ENCODE assay signal across 13 mouse cellular contexts in the genomic region with DNA sequence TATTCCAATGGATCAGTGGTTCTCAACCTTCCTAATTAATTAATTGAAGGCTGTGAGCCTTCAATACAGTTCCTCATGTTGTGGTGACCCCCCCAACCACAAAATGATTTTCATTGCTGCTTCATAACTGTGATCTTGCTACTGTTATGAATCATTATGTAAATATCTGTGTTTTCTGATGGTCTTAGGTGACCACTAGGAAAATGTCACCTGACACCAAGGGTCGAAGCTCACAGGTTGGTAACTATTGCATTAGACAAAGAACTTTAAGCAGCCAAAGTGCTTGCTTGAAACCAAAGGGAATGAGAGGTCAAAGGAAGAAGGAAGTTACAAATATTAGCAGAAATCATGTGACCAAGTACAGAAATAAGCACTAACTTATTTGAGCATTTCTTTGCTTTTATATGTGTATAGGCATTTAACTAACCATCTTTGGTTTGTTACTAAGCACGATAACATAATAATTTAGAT. TPM values are rescaled to one million over a fixed set of nuclear protein-coding genes. Genes with fewer than 3 reads are reported as not detected.
"Had no signal": no experiment of that assay in that cellular context is flagged by ENCODE, and none has a peak within 500 bp of the region (broad histone marks: within the 10 kb centered on the region; RNA-seq: fewer than 3 reads in every experiment).

No protein-coding gene starts in this region.

- DNase-seq: layer of hippocampus, postnatal 36 days; left cerebral cortex, postnatal 4 days; liver, embryonic 13.5 days; thymus, postnatal 25 days had no signal

- H3K27me3 ChIP-seq: limb, embryonic 12.5 days; liver, embryonic 13.5 days; lung, embryonic 15.5 days; stomach, embryonic 15.5 days had no signal

- H3K27ac ChIP-seq: kidney, postnatal 0 days; left cerebral cortex, adult 2 months; limb, embryonic 12.5 days; limb, embryonic 15.5 days; liver, embryonic 13.5 days; lung, embryonic 15.5 days; stomach, embryonic 15.5 days had no signal

- H3K9ac ChIP-seq: limb, embryonic 12.5 days; limb, embryonic 15.5 days; liver, embryonic 13.5 days; lung, embryonic 15.5 days; stomach, embryonic 15.5 days had no signal

- H3K36me3 ChIP-seq: limb, embryonic 12.5 days; limb, embryonic 15.5 days; liver, embryonic 13.5 days; lung, embryonic 15.5 days; stomach, embryonic 15.5 days had no signal

- ATAC-seq: intestine, embryonic 16.5 days had no signal

- H3K4me2 ChIP-seq: limb, embryonic 12.5 days; limb, embryonic 15.5 days; liver, embryonic 13.5 days; lung, embryonic 15.5 days; midbrain, embryonic 11.5 days; stomach, embryonic 15.5 days had no signal

- H3K4me3 ChIP-seq: left cerebral cortex, adult 2 months; limb, embryonic 12.5 days; limb, embryonic 15.5 days; liver, embryonic 13.5 days; lung, embryonic 15.5 days; stomach, embryonic 15.5 days had no signal

- H3K9me3 ChIP-seq: limb, embryonic 12.5 days; limb, embryonic 15.5 days; liver, embryonic 13.5 days; lung, embryonic 15.5 days; stomach, embryonic 15.5 days had no signal

- H3K4me1 ChIP-seq: limb, embryonic 15.5 days; liver, embryonic 13.5 days; lung, embryonic 15.5 days; stomach, embryonic 15.5 days had no signal

RNA-seq across cellular contexts. Expression of gene Pde7b, which starts 45.6 kb away (rescaled TPM):
- total RNA-seq: megakaryocyte-erythroid progenitor cell, adult 5-6 weeks had no signal
